Comparison of ENCODE assay signal across 18 mouse cellular contexts in genomic region chr10:75789841-75790240, GRCm38 (mm10). TPM values are rescaled to one million over a fixed set of nuclear protein-coding genes. Genes with fewer than 3 reads are reported as not detected.
A peak's percentile ranks its signal among the peaks of the same experiment; 100 is the strongest.
DNase-seq lines count a peak whose midpoint lies in the region; ATAC-seq lines count a peak whose summit lies in the region.
"Had no signal": no experiment of that assay in that cellular context is flagged by ENCODE, and none has a peak within 500 bp of the region (broad histone marks: within the 10 kb centered on the region; RNA-seq: fewer than 3 reads in every experiment).

No protein-coding gene starts in this region.

- H3K9ac ChIP-seq in liver, embryonic 15.5 days, result no peak overlapping the region
- H3K9ac ChIP-seq in stomach, embryonic 16.5 days (ENCODE audit: low read length), result no peak overlapping the region
- H3K9ac ChIP-seq in midbrain, embryonic 16.5 days (ENCODE audit: low read depth, low read length), result no peak overlapping the region
- H3K9ac ChIP-seq: hindbrain, embryonic 14.5 days; neural tube, embryonic 12.5 days had no signal

- no peak overlapping the region for H3K4me3 ChIP-seq in liver, embryonic 15.5 days (replicated peaks)
- H3K4me3 ChIP-seq in stomach, embryonic 16.5 days (replicated peaks; ENCODE audit: low read length), result no peak overlapping the region
- H3K4me3 ChIP-seq in midbrain, embryonic 16.5 days (ENCODE audit: low read depth, low read length), result no peak overlapping the region
- H3K4me3 ChIP-seq: erythroblast, embryonic 14.5 days; neural tube, embryonic 12.5 days had no signal

- 62% methylated on average over 5 of the region's 5 CpGs for WGBS in liver, embryonic 15.5 days (ENCODE audit: insufficient replicate concordance)
- WGBS in stomach, embryonic 16.5 days, result 68% methylated on average over 5 of the region's 5 CpGs
- 97% methylated on average over 5 of the region's 5 CpGs for WGBS in midbrain, embryonic 16.5 days

- H3K9me3 ChIP-seq in liver, embryonic 15.5 days (replicated peaks), result no peaks in the 10 kb centered on the region
- no peaks in the 10 kb centered on the region for H3K9me3 ChIP-seq in stomach, embryonic 16.5 days (replicated peaks; ENCODE audit: control insufficient read depth, low read length)
- H3K9me3 ChIP-seq in midbrain, embryonic 16.5 days (replicated peaks; ENCODE audit: control insufficient read depth, low read length, poor library complexity, severe bottlenecking), result no peaks in the 10 kb centered on the region
- H3K9me3 ChIP-seq: neural tube, embryonic 12.5 days had no signal

- peak; percentile 91 for ATAC-seq in liver, embryonic 15.5 days (ENCODE audit: insufficient read depth)
- peak; percentile 85; the same call in 1 of the 2 replicates for ATAC-seq in stomach, embryonic 16.5 days (ENCODE audit: insufficient read depth, low FRiP score)
- ATAC-seq in midbrain, embryonic 16.5 days, result no peak
- ATAC-seq: forebrain, embryonic 16.5 days had no signal

- H3K27ac ChIP-seq in liver, embryonic 15.5 days (replicated peaks), result peak overlapping the region; percentile 71
- H3K27ac ChIP-seq in stomach, embryonic 16.5 days (ENCODE audit: low read length), result peak overlapping the region; percentile 14; the same call in 1 of the 2 replicates
- no peak overlapping the region for H3K27ac ChIP-seq in midbrain, embryonic 16.5 days (ENCODE audit: low read length)
- H3K27ac ChIP-seq: hindbrain, embryonic 14.5 days; neural tube, embryonic 12.5 days had no signal

- H3K27me3 ChIP-seq in liver, embryonic 15.5 days, result peaks cover 6% of the 10 kb centered on the region
- no peaks in the 10 kb centered on the region for H3K27me3 ChIP-seq in stomach, embryonic 16.5 days (ENCODE audit: control insufficient read depth, insufficient read depth, low read length)
- H3K27me3 ChIP-seq in midbrain, embryonic 16.5 days (ENCODE audit: control insufficient read depth, insufficient read depth, low read depth, low read length), result no peaks in the 10 kb centered on the region
- H3K27me3 ChIP-seq: neural tube, embryonic 12.5 days had no signal

- no peak overlapping the region for H3K4me2 ChIP-seq in liver, embryonic 15.5 days
- no peak overlapping the region for H3K4me2 ChIP-seq in stomach, embryonic 16.5 days (ENCODE audit: low read depth, low read length)
- no peak overlapping the region for H3K4me2 ChIP-seq in midbrain, embryonic 16.5 days (ENCODE audit: low read length)
- H3K4me2 ChIP-seq: hindbrain, embryonic 14.5 days; neural tube, embryonic 12.5 days had no signal

- DNase-seq in kidney, adult 18-20 months, result peak; percentile 71
- DNase-seq in kidney, postnatal 10 days, result peak; percentile 45
- no peak for DNase-seq in frontal cortex, postnatal 25 days (ENCODE audit: low spot score in 2 of 2)
- DNase-seq in layer of hippocampus, postnatal 36 days, result no peak
- DNase-seq: adrenal gland, postnatal 25 days; cerebellum, postnatal 10 days; spleen, adult 18-20 months; thymus, adult 18-20 months had no signal

- no peaks in the 10 kb centered on the region for H3K4me1 ChIP-seq in liver, embryonic 15.5 days (replicated peaks)
- peaks cover 7% of the 10 kb centered on the region for H3K4me1 ChIP-seq in stomach, embryonic 16.5 days (ENCODE audit: control insufficient read depth, insufficient read depth, low read length)
- H3K4me1 ChIP-seq in midbrain, embryonic 16.5 days (ENCODE audit: control insufficient read depth, insufficient read depth, low read length), result no peaks in the 10 kb centered on the region

- H3K36me3 ChIP-seq in liver, embryonic 15.5 days (replicated peaks), result no peaks in the 10 kb centered on the region
- no peaks in the 10 kb centered on the region for H3K36me3 ChIP-seq in stomach, embryonic 16.5 days (ENCODE audit: control insufficient read depth, insufficient read depth, low read length)
- no peaks in the 10 kb centered on the region for H3K36me3 ChIP-seq in midbrain, embryonic 16.5 days (ENCODE audit: control insufficient read depth, insufficient read depth, low read length)
- H3K36me3 ChIP-seq: neural tube, embryonic 12.5 days had no signal

RNA-seq across cellular contexts. Expression of gene Gstt1, which starts 8.5 kb away (rescaled TPM):
- 108 and 151 TPM in 2 replicates for polyA plus RNA-seq in liver, embryonic 15.5 days (2015; fragmentation: Nextera tagmentation; extraction: Ambion mirVana)
- 20.6 and 20.8 TPM in 2 replicates for polyA plus RNA-seq in stomach, embryonic 16.5 days (2015; fragmentation: Nextera tagmentation; extraction: Ambion mirVana)
- 1 to 10 TPM; 4.6 to 6.1 TPM for total RNA-seq in layer of hippocampus, postnatal 36 days (2021)
- 18.7 and 20.3 TPM in 2 replicates for polyA plus RNA-seq in midbrain, embryonic 16.5 days (2015; fragmentation: Nextera tagmentation; extraction: Ambion mirVana)

RNA-seq across cellular contexts. Expression of gene Gstt3, which starts 8.6 kb away (rescaled TPM):
- 14.9 and 15.4 TPM in 2 replicates for polyA plus RNA-seq in liver, embryonic 15.5 days (2015; fragmentation: Nextera tagmentation; extraction: Ambion mirVana)
- 50.2 and 55.5 TPM in 2 replicates for polyA plus RNA-seq in stomach, embryonic 16.5 days (2015; fragmentation: Nextera tagmentation; extraction: Ambion mirVana)
- 1 to 10 TPM; 1.4 to 3.2 TPM for total RNA-seq in layer of hippocampus, postnatal 36 days (2021)
- 0.53 and 1.4 TPM in 2 replicates for polyA plus RNA-seq in midbrain, embryonic 16.5 days (2015; fragmentation: Nextera tagmentation; extraction: Ambion mirVana)
- polyA plus RNA-seq: erythroblast, embryonic 14.5 days had no signal

RNA-seq across cellular contexts. Expression of gene Gm20441, which starts 9.1 kb away (rescaled TPM):
- not detected in 2 replicates for polyA plus RNA-seq in liver, embryonic 15.5 days (2015; fragmentation: Nextera tagmentation; extraction: Ambion mirVana)
- polyA plus RNA-seq in stomach, embryonic 16.5 days (2015; fragmentation: Nextera tagmentation; extraction: Ambion mirVana), result not detected in 2 replicates
- total RNA-seq in layer of hippocampus, postnatal 36 days (2021), result not detected
- polyA plus RNA-seq in midbrain, embryonic 16.5 days (2015; fragmentation: Nextera tagmentation; extraction: Ambion mirVana), result not detected in 2 replicates
- total RNA-seq: adrenal gland, postnatal 25 days; left cerebral cortex, postnatal 14 days; midbrain, postnatal 0 days had no signal
- polyA plus RNA-seq: erythroblast, embryonic 14.5 days; forebrain, embryonic 16.5 days; heart, embryonic 14.5 days; hindbrain, embryonic 14.5 days; midbrain, postnatal 0 days; neural tube, embryonic 12.5 days had no signal

RNA-seq across cellular contexts. Expression of gene Ddt, which starts 16.6 kb away (rescaled TPM):
- 185 and 204 TPM in 2 replicates for polyA plus RNA-seq in liver, embryonic 15.5 days (2015; fragmentation: Nextera tagmentation; extraction: Ambion mirVana)
- polyA plus RNA-seq in stomach, embryonic 16.5 days (2015; fragmentation: Nextera tagmentation; extraction: Ambion mirVana), result 57.1 and 72.9 TPM in 2 replicates
- 10 to 100 TPM; 44.0 to 48.5 TPM for total RNA-seq in layer of hippocampus, postnatal 36 days (2021)
- polyA plus RNA-seq in midbrain, embryonic 16.5 days (2015; fragmentation: Nextera tagmentation; extraction: Ambion mirVana), result 70.1 and 77.0 TPM in 2 replicates

RNA-seq across cellular contexts. Expression of gene Cabin1, which starts 25.7 kb away (rescaled TPM):
- 14.3 and 14.7 TPM in 2 replicates for polyA plus RNA-seq in liver, embryonic 15.5 days (2015; fragmentation: Nextera tagmentation; extraction: Ambion mirVana)
- 29.3 and 34.0 TPM in 2 replicates for polyA plus RNA-seq in stomach, embryonic 16.5 days (2015; fragmentation: Nextera tagmentation; extraction: Ambion mirVana)
- 10 to 100 TPM; 58.5 to 73.4 TPM for total RNA-seq in layer of hippocampus, postnatal 36 days (2021)
- 32.7 and 36.1 TPM in 2 replicates for polyA plus RNA-seq in midbrain, embryonic 16.5 days (2015; fragmentation: Nextera tagmentation; extraction: Ambion mirVana)

Comparison
In these comparisons a context has a peak if more than half of its experiments do, and no peak if none do; other contexts are left out.
1. DNase-seq: peak in kidney, adult 18-20 months (single experiment) and kidney, postnatal 10 days (single experiment); none in frontal cortex, postnatal 25 days (0 of 2) and layer of hippocampus, postnatal 36 days (0 of 2).